Mouse (Mus musculus): ENCODE results near the gene Fmr1.
A peak's percentile ranks its signal among the peaks of the same experiment; 100 is the strongest.
"Not testable (repeated sequence)": the region's sequence is repeated elsewhere in the genome, so short reads cannot be mapped to it uniquely, and the experiment has no call there.

Fmr1 gene

GRCm38 (mm10) chrX:68678333-68678740 lies at the start of gene Fmr1:
Fmr1 (plus strand) TSS chrX:68678541.
- peak; percentile 92 for DNase-seq

- DNase-seq, result no peak
Observed at GRCm38 (mm10) chrX:68641603-68642002, 36.7 kb upstream of the Fmr1 start.

- peak; percentile 24 for DNase-seq
Observed at GRCm38 (mm10) chrX:68645154-68645919, 33.0 kb upstream of the Fmr1 start.

- DNase-seq, result no peak
Observed at GRCm38 (mm10) chrX:68677508-68677907, 833 bp upstream of the Fmr1 start.

DNA sequence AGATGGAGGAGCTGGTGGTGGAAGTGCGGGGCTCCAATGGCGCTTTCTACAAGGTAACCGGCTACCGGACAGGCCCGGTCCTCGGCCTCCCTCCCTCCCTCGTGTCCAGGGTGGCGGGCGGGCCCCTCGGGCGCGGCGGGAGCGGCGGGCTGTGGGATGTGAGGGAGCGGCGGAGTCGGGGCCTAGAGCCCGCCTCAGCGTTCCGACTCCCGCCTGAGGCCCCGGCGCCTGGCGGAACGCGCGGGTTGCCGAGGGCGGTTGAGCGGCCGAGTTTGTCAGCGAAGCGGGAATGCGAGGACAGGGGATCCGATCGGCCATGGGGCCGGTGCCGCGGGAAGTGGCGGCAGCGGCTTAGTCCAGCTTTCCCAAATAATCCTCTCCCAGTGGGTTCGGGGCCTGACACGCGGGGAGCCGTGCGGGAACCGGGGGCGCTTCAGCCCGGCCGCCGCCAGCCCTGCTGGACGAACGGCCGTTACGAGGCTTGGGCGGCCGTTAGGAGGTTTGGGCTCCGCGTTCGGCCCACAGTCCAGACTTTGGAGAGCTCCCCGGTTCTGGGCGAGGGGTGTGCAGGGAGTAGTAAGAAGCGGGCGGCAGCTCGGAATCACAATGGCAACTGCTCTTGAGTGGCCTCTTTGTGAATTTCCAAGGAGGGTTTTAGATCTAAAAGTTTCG lies 610 bp downstream of the Fmr1 start:
- no peak for DNase-seq

DNA sequence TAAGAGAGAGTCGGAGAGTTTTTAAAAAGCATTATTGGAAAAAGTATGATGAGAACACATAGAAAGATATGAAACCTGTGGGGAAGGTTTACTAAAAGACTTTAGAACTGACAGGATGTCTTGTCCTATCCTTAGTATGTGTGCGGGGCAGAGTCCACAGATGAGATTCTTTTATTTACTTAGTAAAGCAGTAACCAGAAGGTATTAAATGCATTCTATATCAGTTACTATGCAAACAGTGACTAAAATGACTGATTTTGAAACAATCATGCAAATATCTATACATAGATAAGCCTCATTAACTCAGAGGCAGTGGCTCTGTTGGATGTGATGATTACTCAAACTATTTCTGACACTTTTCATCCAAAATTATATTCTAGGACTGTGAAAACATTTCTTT lies 6.4 kb downstream of the Fmr1 start:
- no peak for DNase-seq

- DNase-seq, result not testable (repeated sequence)
Observed at GRCm38 (mm10) chrX:68691936-68692335, 13.6 kb downstream of the Fmr1 start.

GRCm38 (mm10) chrX:68736902-68737301 lies 58.6 kb downstream of the Fmr1 start:
- no peak for DNase-seq

GRCm38 (mm10) chrX:68740088-68740487 lies 61.7 kb downstream of the Fmr1 start:
- DNase-seq, result no peak

- no peak for DNase-seq
Observed at GRCm38 (mm10) chrX:68761606-68762005, 83.3 kb downstream of the Fmr1 start, which contains the start of gene Fmr1nb. Fmr1nb (plus strand) TSS chrX:68761839.
